Mouse (Mus musculus) forebrain, postnatal 0 days (tissue): ENCODE data around the gene Gm21885. TPM values are rescaled to one million over a fixed set of nuclear protein-coding genes. Genes with fewer than 3 reads are reported as not detected.

ENCODE experiments used
- ATAC-seq: fragments of 200-750 bp; cut with Nextera tagmentation; 2 replicates; pipeline ENCODE4 v1.8.0; 2017; ENCODE audit warnings: mild to moderate bottlenecking, moderate library complexity
- DNase-seq: peaks from one replicate; pipeline ENCODE4 v3.0.0-alpha.2; 2015
- H3K27ac ChIP-seq: fragments of 300-500 bp; sonication (generic); 2 replicates; pipeline ENCODE4 v1.5.1; 2014; ENCODE audit warnings: low read depth, mild to moderate bottlenecking, antibody characterized with exemption, low read length, moderate library complexity, mixed read lengths
- H3K27me3 ChIP-seq: fragments of 300-500 bp; sonication (generic); 2 replicates; pipeline ENCODE4 v1.6.1; 2014; ENCODE audit warnings: mild to moderate bottlenecking, low read length, mixed read lengths; ENCODE audit not compliant: insufficient read depth
- H3K36me3 ChIP-seq: fragments of 300-500 bp; sonication (generic); 2 replicates; pipeline ENCODE4 v1.6.1; 2014; ENCODE audit warnings: mild to moderate bottlenecking, moderate library complexity; ENCODE audit not compliant: insufficient read depth
- H3K4me1 ChIP-seq: fragments of 300-500 bp; sonication (generic); 2 replicates; pipeline ENCODE4 v1.6.1; 2014; ENCODE audit warnings: antibody characterized with exemption; ENCODE audit not compliant: insufficient read depth
- H3K4me2 ChIP-seq: fragments of 300-500 bp; sonication (generic); 2 replicates; pipeline ENCODE4 v1.6.1; 2014; ENCODE audit warnings: low read depth, mild to moderate bottlenecking, moderate library complexity
- H3K4me3 ChIP-seq: fragments of 300-500 bp; sonication (generic); 2 replicates; pipeline ENCODE4 v1.5.1; 2014; ENCODE audit warnings: low read depth, low read length, mixed read lengths
- H3K9ac ChIP-seq: fragments of 300-500 bp; sonication (generic); 2 replicates; pipeline ENCODE4 v1.6.1; 2014; ENCODE audit warnings: mild to moderate bottlenecking
- H3K9me3 ChIP-seq: fragments of 300-500 bp; sonication (generic); 2 replicates; pipeline ENCODE4 v1.6.1; 2016; ENCODE audit warnings: low read length
- CTCF ChIP-seq: sonication (generic); IDR thresholded peaks from 2 replicates; pipeline ENCODE4 v1.5.1; 2016; ENCODE audit warnings: antibody characterized with exemption, control low read depth, low read depth
- WGBS: fragments of 180-500 bp; shearing (Covaris S2); extraction: QIAGEN DNeasy Blood & Tissue Kit; methylation state at CpG from one replicate; pipeline ENCODE4 v1.1.7; 2014; 5-methylcytosine and 5-hydroxymethylcytosine counted together
- polyA plus RNA-seq: library from polyadenylated mRNA; unstranded; fragments of >200 nt; fragmentation: Nextera tagmentation; extraction: Ambion mirVana; gene quantifications from 2 replicates; pipeline ENCODE4 v1.2.1, GENCODE M21; 2015
- total RNA-seq: library from RNA; depleted of rRNA; stranded (reverse); fragments of >200 nt; gene quantifications from 2 replicates; pipeline ENCODE4 v1.2.3, GENCODE M21; 2014

Gene Gm21885
- total and polyA plus RNA-seq, 2 experiments from 2014 or later, result not detected

DNA sequence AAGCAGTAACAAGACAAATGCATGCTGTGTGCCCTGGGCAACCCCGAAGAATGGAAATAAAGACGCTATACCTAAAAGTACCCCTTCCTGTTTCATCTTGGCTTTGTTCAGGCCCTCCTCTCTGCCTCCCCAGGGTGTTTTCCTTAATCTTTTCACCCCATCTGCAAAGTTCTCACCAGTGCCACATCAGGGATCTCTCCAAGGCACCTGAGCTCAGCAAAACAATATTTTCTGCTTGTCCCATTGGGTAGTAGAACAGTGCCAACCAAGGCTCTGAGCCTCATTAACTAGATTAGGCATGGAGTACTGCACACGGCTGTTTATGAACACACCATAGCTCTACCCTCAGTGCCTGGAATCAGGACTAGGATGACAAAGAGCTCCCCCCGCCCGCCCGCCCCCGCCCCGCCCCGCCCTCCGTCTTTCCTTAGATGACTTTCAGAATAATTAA is 45.3 kb downstream of the Gm21885 start:
- peak overlapping the region; percentile 77 for H3K4me3 ChIP-seq
- H3K27me3 ChIP-seq, result no peaks in the 10 kb centered on the region
- WGBS, result 2% methylated on average over 10 of the region's 10 CpGs
- H3K4me1 ChIP-seq, result peaks cover 35% of the 10 kb centered on the region
- peak overlapping the region; percentile 93 for H3K9ac ChIP-seq
- no peaks in the 10 kb centered on the region for H3K9me3 ChIP-seq
- peak overlapping the region; percentile 88 for H3K4me2 ChIP-seq
- peak overlapping the region; percentile 99 for H3K27ac ChIP-seq
- DNase-seq, result peak; percentile 70
- no peak for TF ChIP-seq CTCF
- peak; percentile 73 for ATAC-seq
- no peaks in the 10 kb centered on the region for H3K36me3 ChIP-seq

DNA sequence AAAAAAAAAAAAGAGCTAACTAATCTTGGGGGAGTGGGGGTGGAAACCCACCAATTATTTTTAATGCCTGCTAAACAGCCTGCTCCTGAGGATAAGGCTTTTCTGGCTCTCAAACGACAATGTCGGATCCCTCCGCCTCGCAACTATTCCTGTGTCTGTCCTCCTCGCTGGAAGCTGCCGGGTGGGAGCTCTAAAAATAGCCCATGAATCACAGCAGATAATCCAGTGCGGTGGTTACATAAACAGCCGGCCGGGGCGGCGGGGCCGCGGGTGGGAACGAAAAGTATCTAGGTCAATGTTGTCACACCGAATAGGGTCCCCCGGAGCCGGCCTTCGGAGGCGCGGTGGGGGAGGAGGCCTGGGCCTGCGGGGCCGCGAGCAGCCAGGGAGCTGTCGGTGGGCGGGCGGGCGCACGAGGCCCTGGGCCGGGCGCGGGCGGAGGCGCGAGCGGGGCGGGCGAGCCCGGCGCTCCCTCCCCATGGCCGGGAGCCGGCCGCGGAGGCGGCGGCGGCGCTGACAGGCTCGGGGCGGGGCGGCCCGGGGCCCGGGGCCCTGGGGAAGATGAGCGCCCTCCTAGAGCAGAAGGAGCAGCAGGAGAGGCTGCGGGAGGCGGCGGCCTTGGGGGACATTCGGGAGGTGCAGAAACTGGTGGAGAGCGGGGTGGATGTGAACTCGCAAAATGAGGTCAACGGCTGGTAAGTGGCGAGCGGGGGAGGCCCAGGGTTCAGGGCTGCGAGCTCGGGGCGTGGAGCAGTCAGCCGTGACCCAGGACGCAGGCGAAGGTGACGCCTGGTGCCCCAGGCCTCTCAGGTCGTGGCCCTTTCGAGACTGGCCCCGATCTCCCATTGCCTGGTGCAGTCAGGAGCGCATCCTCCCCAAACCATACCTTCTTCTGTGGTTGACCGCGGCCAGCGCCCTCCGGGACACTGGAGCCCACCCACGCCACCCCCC is 46.3 kb downstream of the Gm21885 start, which contains the start of gene Ankrd40:
TSS of gene Ankrd40 (plus strand) at position 309 of the 951 bp plus-strand sequence.
- Histone ChIP-seq H3K9ac (peak within 1 kb of the TSS; percentile 93), H3K36me3 (no peaks in the 10 kb centered on the region), H3K4me1 (peaks cover 32% of the 10 kb centered on the region), H3K4me3 (peak within 1 kb of the TSS; percentile 77), H3K27ac (peak within 1 kb of the TSS; percentile 99), H3K9me3 (no peaks in the 10 kb centered on the region), H3K4me2 (peak within 1 kb of the TSS; percentile 88), H3K27me3 (no peaks in the 10 kb centered on the region)
- ATAC-seq (peak; percentile 92), DNase-seq (peak; percentile 96)
- no peak for TF ChIP-seq CTCF
- WGBS, result under 1% methylated on average over 73 of the region's 78 CpGs

DNA sequence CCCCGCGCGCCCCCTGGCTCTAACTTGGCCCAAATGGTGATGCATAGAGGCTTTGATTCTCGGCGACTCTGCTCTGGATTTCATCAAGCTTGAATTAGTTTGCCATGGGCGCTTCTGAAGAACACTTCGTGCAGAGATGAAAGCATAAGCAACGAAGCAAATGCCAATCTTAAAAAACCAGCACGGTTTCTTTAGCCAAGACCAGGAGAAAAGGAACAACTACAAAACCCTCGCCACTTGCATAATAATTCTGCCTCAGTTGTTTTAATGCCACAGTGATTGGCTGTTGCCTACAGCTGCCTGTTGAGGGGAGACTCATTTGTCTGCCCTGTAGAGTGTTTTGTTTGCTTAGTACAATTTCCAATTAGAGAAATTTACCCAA is 47.0 kb downstream of the Gm21885 start:
- DNase-seq (peak; percentile 65), ATAC-seq (0 out of 2 replicates have a peak, but pooled peaks have one; percentile 0)
- WGBS, result under 1% methylated on average over 10 of the region's 10 CpGs
- H3K9me3 ChIP-seq, result no peaks in the 10 kb centered on the region
- TF ChIP-seq CTCF, result no peak
- no peaks in the 10 kb centered on the region for H3K36me3 ChIP-seq
- H3K4me1 ChIP-seq, result peaks cover 32% of the 10 kb centered on the region
- H3K27me3 ChIP-seq, result no peaks in the 10 kb centered on the region
- peak overlapping the region; percentile 99 for H3K27ac ChIP-seq
- H3K4me3 ChIP-seq, result peak overlapping the region; percentile 77
- H3K4me2 ChIP-seq, result peak overlapping the region; percentile 88
- peak overlapping the region; percentile 93 for H3K9ac ChIP-seq

DNA sequence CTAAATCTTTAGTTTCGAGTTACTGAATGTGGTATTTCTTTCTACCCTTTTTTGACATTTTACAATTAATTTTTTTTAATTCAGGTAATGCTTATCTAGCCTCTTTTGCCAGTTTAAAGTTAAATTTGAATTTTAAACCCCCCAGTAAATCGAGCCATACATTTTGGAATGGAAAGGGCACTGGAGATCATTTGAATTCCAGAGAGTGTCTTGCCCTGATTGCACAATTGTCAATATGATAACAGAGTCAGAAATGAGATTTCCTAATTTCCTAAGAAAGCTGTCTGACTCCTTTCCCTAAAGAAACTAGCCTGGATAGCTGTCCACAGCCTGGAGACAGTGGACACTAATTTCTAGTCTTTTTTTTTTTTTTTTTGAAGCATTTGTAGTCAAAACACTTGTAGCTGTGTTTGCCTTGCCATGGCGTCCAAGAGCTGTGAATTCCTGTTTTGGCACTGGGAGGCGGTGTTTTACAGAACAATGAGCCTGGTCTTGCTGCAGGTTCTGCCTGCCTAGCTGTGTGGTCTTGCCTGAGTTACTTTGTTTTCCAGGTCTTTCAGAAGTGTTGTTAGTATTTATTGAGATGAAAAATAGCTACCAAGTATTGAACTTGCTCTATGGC is 47.7 kb downstream of the Gm21885 start:
- TF ChIP-seq CTCF, result peak; percentile 67
- Histone ChIP-seq H3K9me3 (no peaks in the 10 kb centered on the region), H3K27ac (peak overlapping the region; percentile 99; the same call in 1 of the 2 replicates), H3K4me3 (no peak overlapping the region), H3K27me3 (no peaks in the 10 kb centered on the region), H3K4me1 (peaks cover 32% of the 10 kb centered on the region), H3K9ac (no peak overlapping the region; the same call in 1 of the 2 replicates), H3K4me2 (peak overlapping the region; percentile 88), H3K36me3 (peaks cover 3% of the 10 kb centered on the region)
- no peak for ATAC-seq
- 25% methylated on average over 4 of the region's 4 CpGs for WGBS
- peak; percentile 75 for DNase-seq

DNA sequence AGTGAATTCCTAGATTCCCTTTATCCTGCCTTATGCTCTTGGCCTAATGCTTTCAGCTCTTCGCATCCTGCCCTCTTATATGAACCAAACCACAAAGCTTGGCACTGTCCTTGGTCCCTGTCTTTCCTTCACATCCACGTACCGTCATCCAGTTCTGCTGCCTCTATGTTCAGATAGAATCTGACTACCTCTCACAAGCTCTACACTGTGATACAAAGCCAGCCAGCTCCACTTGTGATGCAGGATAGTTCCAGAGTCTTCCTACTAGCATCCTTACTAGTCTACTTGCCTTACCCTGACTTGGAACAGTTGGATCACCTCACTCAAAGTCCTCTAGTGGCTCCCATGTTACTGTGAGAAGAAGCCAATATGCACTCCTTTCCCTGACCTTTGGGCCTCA is 48.5 kb downstream of the Gm21885 start:
- no peak overlapping the region for H3K9ac ChIP-seq
- 84% methylated on average over 3 of the region's 3 CpGs for WGBS
- TF ChIP-seq CTCF, result no peak
- H3K4me3 ChIP-seq, result no peak overlapping the region
- H3K36me3 ChIP-seq, result peaks cover 7% of the 10 kb centered on the region
- H3K4me1 ChIP-seq, result peaks cover 32% of the 10 kb centered on the region
- no peaks in the 10 kb centered on the region for H3K9me3 ChIP-seq
- H3K27ac ChIP-seq, result no peak overlapping the region
- DNase-seq, result no peak
- no peak for ATAC-seq
- H3K27me3 ChIP-seq, result no peaks in the 10 kb centered on the region
- no peak overlapping the region for H3K4me2 ChIP-seq

DNA sequence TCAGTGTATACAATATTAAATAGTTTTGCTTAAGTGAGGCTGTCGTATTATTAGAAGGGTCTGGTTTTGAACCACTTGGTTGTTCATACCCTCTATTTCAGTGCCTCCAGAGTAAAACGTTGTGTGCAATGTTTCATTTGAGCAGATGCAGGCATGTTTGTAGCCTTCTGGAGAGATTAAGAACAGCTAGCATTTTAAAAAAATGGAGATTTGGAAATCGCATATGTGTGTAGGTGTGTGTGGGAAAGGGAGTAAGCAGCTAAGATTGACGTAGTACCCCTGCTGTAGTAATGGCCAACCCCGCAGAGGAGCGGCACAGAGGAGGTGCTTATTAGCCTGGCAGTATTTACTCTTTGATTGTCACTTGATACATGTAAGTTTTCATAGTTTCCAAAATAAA is 51.1 kb downstream of the Gm21885 start:
- no peak overlapping the region for H3K4me2 ChIP-seq
- no peak overlapping the region for H3K9ac ChIP-seq
- no peak overlapping the region for H3K4me3 ChIP-seq
- no peak for TF ChIP-seq CTCF
- H3K9me3 ChIP-seq, result no peaks in the 10 kb centered on the region
- 88% methylated on average over 6 of the region's 6 CpGs for whole genome bisulfite sequencing
- no peak overlapping the region for H3K27ac ChIP-seq
- H3K4me1 ChIP-seq, result peaks cover 28% of the 10 kb centered on the region
- ATAC-seq, result no peak
- H3K27me3 ChIP-seq, result no peaks in the 10 kb centered on the region
- H3K36me3 ChIP-seq, result peaks cover 18% of the 10 kb centered on the region
- DNase-seq, result no peak
